Mouse (Mus musculus): ENCODE data around the gene Trpc4ap. TPM values are rescaled to one million over a fixed set of nuclear protein-coding genes. Genes with fewer than 3 reads are reported as not detected.

Gene Trpc4ap
- polyA plus RNA-seq, 1 experiment: 223 TPM

DNA sequence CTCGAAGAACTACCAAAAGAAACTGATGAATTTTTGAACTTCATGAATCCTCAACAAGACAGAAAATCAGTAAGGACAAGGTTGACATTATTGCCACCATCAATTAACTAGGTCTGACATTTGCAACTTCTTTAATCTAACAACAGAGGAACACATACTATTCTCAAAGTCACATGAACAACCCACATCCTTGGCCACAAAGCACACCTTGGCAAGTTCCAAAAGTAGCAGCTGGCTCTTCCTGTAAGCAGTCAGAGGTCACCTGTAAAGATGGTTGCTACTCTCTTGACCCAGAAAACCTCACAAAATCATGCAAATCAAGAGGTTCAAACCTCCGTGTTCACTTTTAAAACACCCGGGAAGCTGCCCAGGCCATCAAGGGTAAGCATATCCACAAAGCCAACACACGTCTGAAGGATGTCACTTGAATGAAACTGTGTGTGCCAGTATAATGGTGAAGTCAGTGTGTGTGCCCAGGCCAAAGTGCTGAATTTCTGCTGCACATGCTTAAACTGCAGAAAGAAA is 12.5 kb downstream of the Trpc4ap start:
- WGBS: 28% methylated on average over 4 of the region's 4 CpGs
- TF ChIP-seq CTCF (IDR thresholded peaks at IDR 0.05; ENCODE audit: borderline replicate concordance, insufficient read depth, low read depth, low read length) (no peak), POLR2A (IDR thresholded peaks at IDR 0.05; ENCODE audit: borderline replicate concordance, insufficient read depth, low read length) (no peak)
- Histone ChIP-seq H3K4me1 (ENCODE audit: control insufficient read depth, insufficient read depth, low read length) (peaks cover 15% of the 10 kb centered on the region), H3K4me3 (replicated peaks; ENCODE audit: insufficient read depth, low read depth, low read length) (no peak overlapping the region), H3K27ac (ENCODE audit: insufficient read depth, low read length) (peak overlapping the region; percentile 78), H3K27me3 (ENCODE audit: control insufficient read depth, insufficient read depth, low read length) (no peaks in the 10 kb centered on the region)
- no peak for DNase-seq

DNA sequence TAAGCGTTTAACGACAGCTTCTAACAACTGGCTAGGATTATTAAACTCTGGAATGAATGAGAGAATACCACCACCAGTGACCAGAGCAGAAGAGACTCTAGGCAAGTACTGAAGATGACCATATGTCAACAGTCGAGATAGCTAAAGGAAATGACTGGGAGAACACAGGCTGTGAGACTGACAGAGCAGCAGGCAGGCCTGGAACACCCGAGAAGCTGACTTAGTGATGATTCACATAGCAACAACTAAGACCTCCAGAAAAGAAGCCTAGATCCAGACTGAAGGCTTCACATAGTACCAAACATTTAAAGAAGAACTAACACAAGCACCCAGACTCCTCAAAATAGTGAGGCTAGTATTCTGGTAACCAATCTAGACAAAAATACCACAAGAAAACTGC is 17.1 kb downstream of the Trpc4ap start:
- Histone ChIP-seq H3K4me3 (replicated peaks; ENCODE audit: insufficient read depth, low read depth, low read length) (no peak overlapping the region), H3K4me1 (ENCODE audit: control insufficient read depth, insufficient read depth, low read length) (peaks cover 10% of the 10 kb centered on the region; the same call in 1 of the 2 replicates), H3K27me3 (ENCODE audit: control insufficient read depth, insufficient read depth, low read length) (no peaks in the 10 kb centered on the region), H3K27ac (ENCODE audit: insufficient read depth, low read length) (no peak overlapping the region)
- 27% methylated on average over 4 of the region's 4 CpGs for WGBS
- peak in 1 of 2 experiments; percentile 71 for DNase-seq
- TF ChIP-seq CTCF (IDR thresholded peaks at IDR 0.05; ENCODE audit: borderline replicate concordance, insufficient read depth, low read depth, low read length) (no peak), POLR2A (IDR thresholded peaks at IDR 0.05; ENCODE audit: borderline replicate concordance, insufficient read depth, low read length) (no peak)

DNA sequence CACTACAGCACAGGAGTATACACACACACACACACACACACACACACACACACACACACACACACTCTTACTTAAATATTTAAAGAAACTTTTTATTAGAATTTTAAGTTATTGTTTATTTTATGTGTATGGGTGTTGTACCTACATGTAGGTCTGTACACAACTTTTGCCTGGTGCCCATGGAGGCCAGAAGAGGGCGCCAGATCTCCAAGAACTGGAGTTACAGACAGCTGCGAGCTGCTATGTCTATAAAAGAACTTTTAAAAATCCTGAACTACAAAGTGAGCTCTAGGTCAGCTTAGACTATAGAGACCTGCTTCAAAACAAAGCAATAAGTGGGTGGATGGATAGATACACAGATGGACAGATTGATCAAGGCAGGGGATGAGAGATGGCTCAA is 18.6 kb downstream of the Trpc4ap start:
- Histone ChIP-seq H3K4me1 (ENCODE audit: control insufficient read depth, insufficient read depth, low read length) (peaks cover 2% of the 10 kb centered on the region; the same call in 1 of the 2 replicates), H3K27me3 (ENCODE audit: control insufficient read depth, insufficient read depth, low read length) (no peaks in the 10 kb centered on the region), H3K27ac (ENCODE audit: insufficient read depth, low read length) (no peak overlapping the region), H3K4me3 (replicated peaks; ENCODE audit: insufficient read depth, low read depth, low read length) (no peak overlapping the region)
- 21% methylated on average over 2 of the region's 2 CpGs for WGBS
- peak; percentile 70; the same call in 1 of the 2 replicates for TF ChIP-seq CTCF (IDR thresholded peaks at IDR 0.05; ENCODE audit: borderline replicate concordance, insufficient read depth, low read depth, low read length)
- no peak for TF ChIP-seq POLR2A (IDR thresholded peaks at IDR 0.05; ENCODE audit: borderline replicate concordance, insufficient read depth, low read length)
- peak; percentile 62 to 69 for DNase-seq

DNA sequence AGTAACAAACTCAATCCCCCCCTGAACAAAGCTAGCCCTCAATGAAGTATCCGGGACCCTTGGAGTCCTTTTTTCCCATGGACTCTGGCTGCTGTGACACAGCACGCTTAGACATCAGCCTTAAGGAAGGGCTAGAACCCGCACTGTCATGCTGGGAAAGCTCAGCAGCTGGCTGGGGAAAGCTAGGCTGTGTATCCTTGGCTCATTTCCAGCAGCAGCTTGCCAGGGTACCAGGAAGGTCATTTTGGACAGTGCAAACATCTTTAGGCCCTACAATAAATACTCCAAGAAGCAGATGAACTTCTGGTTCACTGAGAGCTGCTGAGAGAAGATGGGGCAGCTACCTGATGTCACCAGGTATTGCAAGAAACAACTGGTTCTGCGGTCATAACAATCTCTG is 20.9 kb downstream of the Trpc4ap start:
- peak overlapping the region; percentile 21; the same call in 1 of the 2 replicates for H3K27ac ChIP-seq (ENCODE audit: insufficient read depth, low read length)
- 35% methylated on average over 4 of the region's 4 CpGs for WGBS
- H3K27me3 ChIP-seq (ENCODE audit: control insufficient read depth, insufficient read depth, low read length): no peaks in the 10 kb centered on the region
- peaks cover 2% of the 10 kb centered on the region; the same call in 1 of the 2 replicates for H3K4me1 ChIP-seq (ENCODE audit: control insufficient read depth, insufficient read depth, low read length)
- no peak for TF ChIP-seq CTCF (IDR thresholded peaks at IDR 0.05; ENCODE audit: borderline replicate concordance, insufficient read depth, low read depth, low read length)
- no peak for TF ChIP-seq POLR2A (IDR thresholded peaks at IDR 0.05; ENCODE audit: borderline replicate concordance, insufficient read depth, low read length)
- DNase-seq: no peak
- H3K4me3 ChIP-seq (replicated peaks; ENCODE audit: insufficient read depth, low read depth, low read length): no peak overlapping the region

DNA sequence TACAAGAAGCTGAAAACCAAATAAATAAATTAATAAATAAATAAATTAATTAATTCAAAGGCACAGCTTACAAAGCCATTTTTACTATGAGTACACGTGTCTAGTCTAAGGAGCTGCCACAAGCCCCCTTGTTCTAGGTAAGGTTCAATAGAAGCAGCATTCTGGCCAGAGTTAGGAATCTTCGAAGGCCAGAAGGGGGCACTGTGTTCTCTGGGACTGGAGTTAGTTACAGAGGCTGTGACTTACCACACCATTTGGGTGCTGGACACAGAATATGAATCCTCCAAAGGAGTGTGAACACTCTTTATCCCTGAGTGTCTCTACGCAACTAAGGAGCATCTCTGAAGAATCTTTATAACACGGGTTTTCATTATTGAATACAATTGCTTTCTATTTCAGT is 23.7 kb downstream of the Trpc4ap start:
- Histone ChIP-seq H3K27me3 (ENCODE audit: control insufficient read depth, insufficient read depth, low read length) (no peaks in the 10 kb centered on the region), H3K4me1 (ENCODE audit: control insufficient read depth, insufficient read depth, low read length) (peaks cover 2% of the 10 kb centered on the region; the same call in 1 of the 2 replicates), H3K4me3 (replicated peaks; ENCODE audit: insufficient read depth, low read depth, low read length) (no peak overlapping the region), H3K27ac (ENCODE audit: insufficient read depth, low read length) (no peak overlapping the region)
- TF ChIP-seq POLR2A (IDR thresholded peaks at IDR 0.05; ENCODE audit: borderline replicate concordance, insufficient read depth, low read length) (no peak), CTCF (IDR thresholded peaks at IDR 0.05; ENCODE audit: borderline replicate concordance, insufficient read depth, low read depth, low read length) (peak; percentile 44; the same call in 1 of the 2 replicates)
- WGBS: 85% methylated on average over 4 of the region's 4 CpGs
- DNase-seq: no peak

DNA sequence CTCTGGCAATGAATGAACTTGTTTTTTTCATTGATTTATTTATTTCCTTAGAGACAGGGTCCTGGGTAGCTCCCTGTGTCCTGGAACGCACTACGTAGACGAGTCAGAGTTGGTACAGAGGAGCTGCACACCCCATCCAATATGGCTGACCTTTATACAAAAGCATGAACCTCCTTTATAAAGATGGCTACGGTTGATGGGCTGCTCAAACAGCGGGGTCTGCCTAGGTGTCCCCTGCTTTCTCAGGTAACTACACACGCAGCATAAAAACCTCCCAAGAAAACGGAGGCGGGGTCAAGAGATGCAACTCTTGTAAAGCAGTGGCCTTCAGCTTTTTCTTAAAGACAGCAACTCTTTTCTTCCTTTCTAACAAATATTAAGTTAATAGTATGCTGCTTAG is 24.3 kb downstream of the Trpc4ap start:
- 94% methylated on average over 8 of the region's 8 CpGs for WGBS
- DNase-seq: no peak
- Histone ChIP-seq H3K4me1 (ENCODE audit: control insufficient read depth, insufficient read depth, low read length) (peaks cover 2% of the 10 kb centered on the region; the same call in 1 of the 2 replicates), H3K4me3 (replicated peaks; ENCODE audit: insufficient read depth, low read depth, low read length) (no peak overlapping the region), H3K27ac (ENCODE audit: insufficient read depth, low read length) (no peak overlapping the region), H3K27me3 (ENCODE audit: control insufficient read depth, insufficient read depth, low read length) (no peaks in the 10 kb centered on the region)
- TF ChIP-seq POLR2A (IDR thresholded peaks at IDR 0.05; ENCODE audit: borderline replicate concordance, insufficient read depth, low read length) (no peak), CTCF (IDR thresholded peaks at IDR 0.05; ENCODE audit: borderline replicate concordance, insufficient read depth, low read depth, low read length) (no peak)

DNA sequence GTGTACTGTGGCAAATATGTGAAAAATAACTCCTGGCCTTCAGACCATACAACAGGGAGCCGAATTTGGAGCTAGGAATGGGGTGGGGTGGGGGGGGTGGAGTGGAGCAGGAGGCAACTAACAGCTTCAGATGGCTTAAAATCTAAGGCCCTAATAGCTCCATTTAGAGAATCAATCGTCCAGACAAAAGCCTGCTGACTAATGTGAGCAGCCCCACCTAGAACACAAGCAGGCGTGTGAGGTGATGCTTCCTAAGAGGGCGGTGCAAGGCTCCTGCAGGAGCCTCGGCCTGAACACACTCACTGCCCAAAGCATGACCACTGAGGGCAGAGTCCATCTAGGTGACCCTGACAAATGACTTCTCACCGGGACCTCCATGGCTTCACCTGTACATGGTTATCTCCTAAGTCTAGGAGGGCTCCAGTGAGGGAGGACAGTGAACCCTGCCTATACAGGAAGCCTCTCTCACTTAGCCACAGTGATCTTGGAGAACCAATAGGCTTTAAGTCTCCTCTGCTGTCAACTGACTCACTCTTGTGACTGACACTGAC is 28.2 kb downstream of the Trpc4ap start:
- Histone ChIP-seq H3K4me3 (replicated peaks; ENCODE audit: insufficient read depth, low read depth, low read length) (no peak overlapping the region), H3K27ac (ENCODE audit: insufficient read depth, low read length) (no peak overlapping the region), H3K4me1 (ENCODE audit: control insufficient read depth, insufficient read depth, low read length) (no peaks in the 10 kb centered on the region), H3K27me3 (ENCODE audit: control insufficient read depth, insufficient read depth, low read length) (no peaks in the 10 kb centered on the region)
- no peak for DNase-seq
- TF ChIP-seq POLR2A (IDR thresholded peaks at IDR 0.05; ENCODE audit: borderline replicate concordance, insufficient read depth, low read length): no peak
- 90% methylated on average over 6 of the region's 6 CpGs for WGBS

DNA sequence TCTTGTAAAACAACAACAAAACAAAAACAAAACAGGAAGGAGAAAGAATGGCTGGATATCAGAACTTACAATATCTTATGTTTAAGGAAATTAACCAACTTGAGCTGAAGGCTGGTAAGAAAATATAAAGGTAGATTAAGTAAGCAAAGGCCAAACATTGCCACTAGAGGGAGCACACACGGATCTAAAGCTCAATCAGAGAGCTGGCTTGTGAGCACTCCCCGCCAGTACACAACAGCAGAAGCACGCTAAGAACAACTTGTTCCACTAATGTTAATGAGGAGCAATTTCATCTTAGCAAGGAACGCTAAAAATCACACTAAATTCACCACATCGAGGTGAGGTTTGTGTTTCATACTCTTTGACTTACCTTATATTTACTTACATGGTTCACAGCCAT is 29.1 kb downstream of the Trpc4ap start:
- H3K4me1 ChIP-seq (ENCODE audit: control insufficient read depth, insufficient read depth, low read length): no peaks in the 10 kb centered on the region
- 11% methylated on average over 5 of the region's 5 CpGs for WGBS
- no peak overlapping the region for H3K4me3 ChIP-seq (replicated peaks; ENCODE audit: insufficient read depth, low read depth, low read length)
- peak; percentile 55 to 62 for DNase-seq
- H3K27ac ChIP-seq (ENCODE audit: insufficient read depth, low read length): no peak overlapping the region
- TF ChIP-seq CTCF (IDR thresholded peaks at IDR 0.05; ENCODE audit: borderline replicate concordance, insufficient read depth, low read depth, low read length) (peak; percentile 65), POLR2A (IDR thresholded peaks at IDR 0.05; ENCODE audit: borderline replicate concordance, insufficient read depth, low read length) (no peak)
- no peaks in the 10 kb centered on the region for H3K27me3 ChIP-seq (ENCODE audit: control insufficient read depth, insufficient read depth, low read length)
